Mouse (Mus musculus) inflammation-experienced regulatory T-cells, adult 6 months (primary cell): ENCODE data around the gene Safb2. TPM values are rescaled to one million over a fixed set of nuclear protein-coding genes. Genes with fewer than 3 reads are reported as not detected.

ENCODE experiments used
- ATAC-seq: one replicate; pipeline ENCODE4 v1.8.0; 2017
- polyA plus RNA-seq, 3 experiments: library from polyadenylated mRNA; unstranded; fragments of 100-300 nt; shearing (Covaris generic); gene quantifications; one replicate each; pipeline ENCODE4 v1.2.1; 2017

The Safb2 gene
- polyA plus RNA-seq, 3 experiments from 2014 or later = 35.0 to 55.9 (median 51.8) TPM

GRCm38 (mm10) chr17:56609452-56610171 is 25.2 kb upstream of the Safb2 start, which contains the start of gene 2410015M20Rik:
Gene 2410015M20Rik (minus strand): TSS chr17:56609771.
- ATAC-seq = peak; percentile 87

DNA sequence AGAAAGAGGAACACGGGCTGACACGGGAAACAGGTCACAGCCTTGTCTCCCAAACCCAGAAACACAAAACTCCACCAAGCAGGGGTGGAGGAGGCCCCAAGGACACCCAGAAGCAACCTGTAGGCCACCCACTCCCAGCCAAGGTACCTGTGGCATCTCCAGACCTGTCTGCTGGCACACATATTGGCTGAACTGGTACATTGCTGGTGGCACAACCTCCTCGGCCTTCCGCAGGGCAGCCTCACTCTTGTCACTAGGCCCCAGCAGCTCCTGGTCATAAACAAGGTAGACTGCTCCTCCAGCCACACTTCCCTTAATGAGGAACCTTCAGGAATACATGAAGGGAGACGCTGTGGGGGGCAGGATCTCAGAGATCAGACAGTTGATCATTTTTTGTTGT is 24.3 kb upstream of the Safb2 start:
- ATAC-seq = no peak

- no peak for ATAC-seq
Measured at GRCm38 (mm10) chr17:56607521-56608062, 23.2 kb upstream of the Safb2 start.

DNA sequence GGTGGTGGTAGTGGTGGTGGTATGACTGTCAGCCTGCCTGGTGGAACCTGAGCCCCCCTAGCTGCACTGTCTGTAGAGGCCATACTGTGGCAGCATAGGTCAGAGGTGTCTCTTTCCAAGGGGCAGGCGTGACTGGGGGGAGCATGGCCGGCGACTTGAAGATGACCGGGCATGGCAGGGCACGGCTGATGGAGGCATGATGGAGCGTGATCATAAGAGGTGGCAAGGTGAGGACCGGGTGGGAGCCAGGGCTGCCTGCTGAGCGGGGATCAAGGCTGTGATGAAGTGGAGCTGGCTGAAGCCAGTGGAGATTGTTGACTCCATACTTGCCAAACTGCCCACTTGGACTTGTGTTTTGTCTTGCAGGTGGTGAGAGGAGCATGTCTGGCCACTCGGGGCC is 21.0 kb upstream of the Safb2 start:
- ATAC-seq = no peak

GRCm38 (mm10) chr17:56604422-56604821 is 20.0 kb upstream of the Safb2 start:
- no peak for ATAC-seq

DNA sequence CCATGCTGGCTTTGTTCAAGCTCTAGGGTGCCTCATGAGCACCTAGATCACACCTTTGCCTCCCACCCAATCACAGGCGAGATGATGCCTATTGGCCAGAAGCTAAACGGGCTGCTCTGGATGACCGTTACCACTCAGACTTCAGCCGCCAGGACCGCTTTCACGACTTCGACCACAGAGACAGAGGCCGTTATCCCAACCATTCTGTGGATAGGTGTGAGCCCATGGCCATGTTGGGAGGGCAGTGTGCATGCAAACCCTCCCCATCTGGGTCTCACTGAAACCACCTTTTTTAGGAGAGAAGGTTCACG is 19.6 kb upstream of the Safb2 start:
- ATAC-seq = no peak

DNA sequence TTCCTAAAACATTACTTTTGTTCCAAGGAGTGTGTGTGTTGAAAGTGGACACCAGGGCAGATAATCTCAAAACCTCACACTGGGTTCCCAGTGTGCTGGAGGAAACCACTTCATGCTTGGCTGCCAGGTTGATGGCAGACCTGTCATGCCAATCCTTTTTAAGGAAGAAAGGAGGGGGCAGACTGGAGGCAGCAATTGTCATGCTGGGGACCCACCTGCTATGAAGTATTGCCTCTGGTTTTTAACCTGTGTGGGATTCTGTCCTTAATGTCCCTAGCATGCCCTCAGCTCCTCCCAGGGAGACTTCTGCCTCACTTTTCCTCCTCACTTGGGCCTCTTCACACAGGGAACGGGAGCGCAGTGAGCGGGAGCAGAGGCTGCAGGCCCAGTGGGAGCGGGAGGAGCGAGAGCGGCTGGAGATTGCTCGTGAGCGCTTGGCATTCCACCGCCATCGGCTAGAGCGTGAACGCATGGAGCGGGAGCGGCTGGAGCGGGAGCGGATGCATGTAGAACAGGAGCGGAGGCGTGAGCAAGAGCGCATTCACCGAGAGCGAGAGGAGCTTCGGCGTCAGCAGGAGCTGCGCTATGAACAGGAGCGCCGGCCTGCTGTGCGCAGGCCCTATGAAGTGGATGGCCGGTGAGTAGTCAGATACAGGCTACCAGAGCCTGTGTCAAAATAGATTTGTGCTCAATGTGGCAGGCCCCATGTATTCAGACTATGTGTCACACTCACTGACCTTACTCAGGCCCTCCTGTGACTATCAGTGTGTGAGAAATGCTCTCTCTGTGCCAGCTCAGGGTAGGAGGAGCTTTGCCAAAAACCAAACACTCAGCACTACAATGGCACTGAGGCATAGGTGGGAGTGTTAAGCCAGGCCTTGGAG is 19.0 kb upstream of the Safb2 start:
- no peak for ATAC-seq

DNA sequence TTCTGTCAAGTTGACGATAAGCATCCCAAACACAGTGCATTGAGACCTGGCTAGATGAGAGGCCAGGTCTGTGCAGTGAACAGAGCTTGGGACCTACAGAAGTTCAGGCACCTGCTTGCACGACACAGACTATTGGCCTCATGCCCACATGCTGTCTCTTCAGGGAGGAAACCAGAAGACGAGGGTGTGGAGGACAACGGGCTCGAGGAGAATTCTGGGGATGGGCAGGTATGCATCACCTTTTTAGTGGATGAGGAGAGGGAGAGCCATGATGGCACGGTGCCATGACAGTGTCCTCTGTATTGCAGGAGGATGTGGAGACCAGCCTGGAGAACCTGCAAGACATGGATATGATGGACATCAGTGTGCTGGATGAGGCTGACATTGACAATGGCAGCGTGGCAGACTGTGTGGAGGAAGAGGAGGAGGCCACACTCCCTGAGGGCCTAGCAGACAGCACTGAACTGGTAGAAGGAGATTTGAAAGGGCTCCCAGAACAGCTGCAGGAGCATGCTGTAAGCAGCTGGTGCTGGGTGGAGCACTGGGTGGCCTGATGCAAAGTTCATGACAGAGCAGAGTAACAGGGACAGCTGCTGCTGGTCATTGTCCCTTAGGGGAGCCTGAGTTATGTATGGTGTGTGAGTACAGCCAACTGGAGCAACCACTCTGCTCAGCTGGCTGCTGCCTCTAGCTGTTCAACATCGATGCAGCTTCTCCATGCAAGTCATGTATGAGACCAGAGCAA is 9.3 kb upstream of the Safb2 start:
- ATAC-seq = no peak

GRCm38 (mm10) chr17:56592553-56592952 is 8.2 kb upstream of the Safb2 start:
- ATAC-seq = no peak

DNA sequence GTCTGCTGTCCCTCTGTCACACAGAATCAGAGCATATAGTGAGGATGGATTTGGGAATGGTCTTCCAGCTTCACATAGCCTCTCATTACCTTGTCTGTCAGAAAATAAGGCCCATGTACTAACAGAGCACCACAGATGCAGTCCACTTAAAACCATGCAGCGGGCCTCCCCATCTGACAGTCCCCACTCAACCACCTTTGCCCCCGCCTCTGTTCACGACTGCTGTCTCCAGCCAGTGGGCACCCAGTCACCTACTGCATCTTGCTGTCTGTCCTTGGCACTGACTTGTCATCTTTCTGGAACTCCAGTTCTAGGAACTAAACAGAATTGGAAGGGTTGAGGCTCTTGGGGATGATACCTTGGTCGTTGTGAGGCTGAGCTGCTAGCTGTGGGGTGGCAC is 4.5 kb upstream of the Safb2 start:
- no peak for ATAC-seq

GRCm38 (mm10) chr17:56587773-56588172 is 3.4 kb upstream of the Safb2 start:
- no peak for ATAC-seq

DNA sequence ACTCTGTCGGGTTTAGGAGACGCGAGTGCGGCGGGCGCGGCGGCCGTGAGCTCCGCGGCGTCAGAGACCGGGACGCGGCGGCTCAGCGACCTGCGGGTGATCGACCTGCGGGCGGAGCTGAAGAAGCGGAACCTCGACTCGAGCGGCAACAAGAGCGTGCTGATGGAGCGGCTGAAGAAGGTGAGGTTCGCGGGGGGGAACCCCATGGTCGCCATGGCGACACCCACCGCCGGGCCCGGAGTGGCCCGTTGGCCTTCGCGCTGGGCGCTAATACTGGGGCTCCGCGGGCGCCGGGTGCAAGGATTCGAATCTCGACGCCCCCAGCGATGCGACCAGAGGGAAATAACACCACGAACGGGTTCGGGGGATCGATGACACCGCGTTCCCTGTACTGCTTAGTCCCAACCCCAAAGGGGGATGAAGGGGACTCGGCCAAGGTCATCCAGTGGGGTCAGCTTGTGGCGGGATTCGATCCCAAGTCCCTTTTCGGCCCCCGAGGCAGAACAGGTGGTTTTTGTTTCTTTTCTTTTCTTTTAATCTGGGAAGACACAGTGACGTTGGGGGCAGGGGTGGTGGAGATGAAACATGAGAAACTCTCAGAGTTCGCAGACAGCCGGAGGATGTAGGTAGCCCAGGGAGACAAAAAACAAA is 911 bp upstream of the Safb2 start:
- peak; percentile 22 for ATAC-seq

- ATAC-seq = no peak
Measured at GRCm38 (mm10) chr17:56583611-56584256, 651 bp downstream of the Safb2 start.

GRCm38 (mm10) chr17:56583071-56583470 is 1.3 kb downstream of the Safb2 start:
- ATAC-seq = no peak

DNA sequence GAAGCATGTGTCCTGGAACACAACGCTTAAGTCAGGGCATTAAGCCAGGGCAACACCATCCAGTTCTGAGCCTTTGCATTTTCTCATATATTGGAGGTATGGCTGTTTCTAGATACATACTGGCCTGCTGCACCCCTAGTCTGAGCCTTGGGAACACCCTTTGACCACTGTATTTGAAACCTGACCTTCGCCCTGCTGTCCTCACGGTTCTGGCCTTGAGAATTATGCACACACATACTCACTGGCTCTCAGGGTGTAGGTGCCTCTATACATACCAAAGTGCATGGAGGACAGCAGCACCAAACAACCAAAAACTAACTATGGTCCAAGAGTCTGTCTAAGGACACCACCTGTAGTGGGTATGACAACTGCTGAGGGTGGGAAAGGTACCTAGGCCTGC is 11.4 kb downstream of the Safb2 start:
- no peak for ATAC-seq

DNA sequence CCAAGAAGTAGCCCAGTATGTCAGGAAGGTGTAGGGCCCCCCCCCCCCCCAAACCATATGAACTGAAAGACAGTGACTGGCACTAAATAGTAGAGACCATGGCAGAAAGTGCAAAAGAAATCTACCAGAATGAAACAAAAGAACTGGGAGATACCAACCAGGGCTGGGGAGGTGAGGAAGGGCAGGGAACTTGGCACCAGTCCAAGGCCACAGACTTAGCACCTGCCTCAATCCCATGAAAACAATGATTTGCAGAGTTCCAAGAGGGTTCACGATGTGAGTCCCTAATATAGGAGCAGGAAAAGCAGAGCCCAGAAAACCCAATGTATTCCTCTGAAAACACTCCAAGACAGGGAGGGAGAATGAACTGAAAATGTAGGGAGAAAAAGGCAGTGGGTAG is 12.2 kb downstream of the Safb2 start:
- ATAC-seq = no peak

DNA sequence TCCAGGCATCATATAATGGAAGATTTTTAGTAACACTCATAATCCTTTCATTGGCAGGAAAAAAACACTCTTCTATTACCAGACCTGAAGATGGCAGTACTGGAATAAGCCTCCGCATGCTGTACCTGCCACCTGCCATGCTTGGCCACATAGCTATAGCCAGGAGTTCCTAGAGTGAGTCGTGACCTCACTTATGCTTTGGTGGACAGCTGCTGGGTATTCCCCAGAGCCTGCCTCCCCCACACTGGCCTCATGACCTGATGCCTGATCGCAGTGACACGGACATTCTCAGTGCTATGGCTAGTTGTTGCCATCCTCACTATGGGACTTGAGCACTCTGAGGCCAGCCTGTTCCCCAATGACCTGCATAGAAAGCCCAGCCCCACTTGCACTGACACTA is 14.1 kb downstream of the Safb2 start:
- no peak for ATAC-seq

GRCm38 (mm10) chr17:56567370-56567769 is 17.0 kb downstream of the Safb2 start:
- no peak for ATAC-seq

- ATAC-seq = no peak
Measured at GRCm38 (mm10) chr17:56566918-56567317, 17.5 kb downstream of the Safb2 start.

DNA sequence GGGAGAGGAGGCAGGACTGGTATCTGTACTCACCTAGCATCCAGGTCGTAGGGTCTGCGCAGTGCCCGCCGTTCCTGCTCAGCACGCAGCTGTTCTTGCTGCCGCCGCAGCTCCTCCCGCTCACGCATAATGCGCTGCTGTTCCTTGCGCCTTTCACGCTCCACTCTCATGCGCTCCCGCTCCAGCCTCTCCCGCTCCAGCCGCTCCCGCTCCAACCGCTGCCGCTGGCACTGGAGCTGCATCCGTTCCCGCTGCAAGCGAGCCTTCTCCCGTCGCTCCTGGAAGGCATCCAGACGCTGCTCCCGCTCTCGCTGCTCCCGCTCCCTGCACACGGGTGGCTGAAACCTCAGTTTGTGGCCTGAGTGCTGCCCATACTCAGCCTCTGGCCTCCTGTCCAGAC is 18.1 kb downstream of the Safb2 start:
- ATAC-seq = no peak

GRCm38 (mm10) chr17:56561866-56562265 is 22.5 kb downstream of the Safb2 start:
- no peak for ATAC-seq

GRCm38 (mm10) chr17:56560131-56560530 is 24.3 kb downstream of the Safb2 start:
- no peak for ATAC-seq
